Mouse (Mus musculus): Measurements from ENCODE around the gene Olfr397.

The Olfr397 gene

GRCm38 (mm10) chr11:73960517-73960916 is at the start of gene Olfr397:
Gene Olfr397, plus strand, starts transcription at chr11:73960817.
- no peak for DNase-seq

- DNase-seq, result no peak
Measured at GRCm38 (mm10) chr11:73936377-73936776, 24.2 kb upstream of the Olfr397 start, which contains the start of gene Olfr23. Gene Olfr23, plus strand, starts transcription at chr11:73936677.

GRCm38 (mm10) chr11:73990307-73990706 is 29.7 kb downstream of the Olfr397 start, which contains the start of gene Olfr398:
Gene Olfr398, minus strand, starts transcription at chr11:73990407.
- DNase-seq, result no peak

- DNase-seq, result peak; percentile 55 to 64
Measured at GRCm38 (mm10) chr11:73993115-73993514, 32.5 kb downstream of the Olfr397 start.

All from cerebellum, postnatal 14 days (tissue).